8 mouse cellular contexts compared by ENCODE assay signal in genomic region chr8:122282501-122283355, GRCm38 (mm10). TPM values are rescaled to one million over a fixed set of nuclear protein-coding genes. Genes with fewer than 3 reads are reported as not detected.
DNase-seq lines count a peak whose midpoint lies in the region; ATAC-seq and TF ChIP-seq lines count a peak whose summit lies in the region.

No protein-coding gene starts in this region.

- peaks cover 11% of the 10 kb centered on the region for H3K79me2 ChIP-seq in myocyte (ENCODE audit: control insufficient read depth, insufficient read depth)

- under 1% methylated on average over 70 of the region's 70 CpGs for WGBS in embryonic facial prominence, embryonic 10.5 days
- WGBS in hindbrain, embryonic 11.5 days: under 1% methylated on average over 66 of the region's 70 CpGs
- under 1% methylated on average over 35 of the region's 70 CpGs for WGBS in limb, embryonic 14.5 days

- H3K9ac ChIP-seq in ES-E14 (ENCODE audit: insufficient read depth, low read depth, low read length, poor library complexity, severe bottlenecking): peak overlapping the region; percentile 60
- peak overlapping the region; percentile 70 for H3K9ac ChIP-seq in hindbrain, embryonic 11.5 days (ENCODE audit: low read depth, low read length)
- peak overlapping the region; percentile 64 for H3K9ac ChIP-seq in limb, embryonic 14.5 days (ENCODE audit: low read depth, low read length, severe bottlenecking)

- H3ac ChIP-seq in myocyte (ENCODE audit: control insufficient read depth, insufficient read length): peak overlapping the region; percentile 44

- H3K27me3 ChIP-seq in embryonic facial prominence, embryonic 10.5 days (replicated peaks; ENCODE audit: low read depth, poor library complexity, severe bottlenecking): peaks cover 77% of the 10 kb centered on the region
- peaks cover 20% of the 10 kb centered on the region for H3K27me3 ChIP-seq in hindbrain, embryonic 11.5 days (ENCODE audit: control insufficient read depth, insufficient read depth, low read length)
- H3K27me3 ChIP-seq in limb, embryonic 14.5 days (ENCODE audit: control insufficient read depth, insufficient read depth, low read length): peaks cover 36% of the 10 kb centered on the region
- H3K27me3 ChIP-seq in myocyte (ENCODE audit: control insufficient read depth, insufficient read depth, insufficient read length): no peaks in the 10 kb centered on the region

- H3K4me3 ChIP-seq in ES-E14 (ENCODE audit: insufficient read depth in 1 of 2, low read depth in 1 of 2, low read length in 2 of 2, poor library complexity in 1 of 2, severe bottlenecking in 1 of 2) (peak overlapping the region; percentile 58 to 70), myocyte (peak overlapping the region; percentile 38)
- peak overlapping the region; percentile 78 for H3K4me3 ChIP-seq in embryonic facial prominence, embryonic 10.5 days
- peak overlapping the region; percentile 65 for H3K4me3 ChIP-seq in hindbrain, embryonic 11.5 days (ENCODE audit: low read depth, low read length)
- H3K4me3 ChIP-seq in limb, embryonic 14.5 days (replicated peaks; ENCODE audit: low read length): peak overlapping the region; percentile 56

- no peak overlapping the region for H3K27ac ChIP-seq in ES-E14 (ENCODE audit: insufficient read depth, low read depth, low read length, poor library complexity, severe bottlenecking)
- peak overlapping the region; percentile 86 for H3K27ac ChIP-seq in embryonic facial prominence, embryonic 10.5 days (replicated peaks)
- peak overlapping the region; percentile 36; the same call in 1 of the 2 replicates for H3K27ac ChIP-seq in hindbrain, embryonic 11.5 days (ENCODE audit: low read depth, low read length)
- H3K27ac ChIP-seq in limb, embryonic 14.5 days (replicated peaks; ENCODE audit: low read depth, low read length): no peak overlapping the region

- H3K36me3 ChIP-seq in ES-E14 (ENCODE audit: control insufficient read depth, insufficient read depth, low read length, poor library complexity, severe bottlenecking) (no peaks in the 10 kb centered on the region), myocyte (ENCODE audit: control insufficient read depth, insufficient read depth) (no peaks in the 10 kb centered on the region)
- no peaks in the 10 kb centered on the region for H3K36me3 ChIP-seq in embryonic facial prominence, embryonic 10.5 days (replicated peaks)
- H3K36me3 ChIP-seq in hindbrain, embryonic 11.5 days (ENCODE audit: control insufficient read depth, insufficient read depth, low read length): no peaks in the 10 kb centered on the region
- no peaks in the 10 kb centered on the region for H3K36me3 ChIP-seq in limb, embryonic 14.5 days (ENCODE audit: control insufficient read depth, insufficient read depth, low read length)

- no peak for ATAC-seq in hindbrain, embryonic 11.5 days (ENCODE audit: low FRiP score)
- no peak for ATAC-seq in limb, embryonic 14.5 days (ENCODE audit: low FRiP score, low read depth)

- peaks cover 2 to 14% of the 10 kb centered on the region in 2 experiments; a peak in 2 of 4 replicates for H3K4me1 ChIP-seq in ES-E14 (ENCODE audit: control insufficient read depth in 2 of 2, insufficient read depth in 2 of 2, low read length in 2 of 2, poor library complexity in 1 of 2)
- H3K4me1 ChIP-seq in embryonic facial prominence, embryonic 10.5 days: peaks cover 75% of the 10 kb centered on the region
- H3K4me1 ChIP-seq in hindbrain, embryonic 11.5 days (replicated peaks; ENCODE audit: control insufficient read depth, insufficient read depth, low read length): peaks cover 15% of the 10 kb centered on the region
- H3K4me1 ChIP-seq in limb, embryonic 14.5 days (ENCODE audit: control insufficient read depth, insufficient read depth, low read length): peaks cover 30% of the 10 kb centered on the region

- no peak for TF ChIP-seq POLR2A in limb, embryonic 14.5 days (IDR thresholded peaks at IDR 0.05; ENCODE audit: borderline replicate concordance, extremely low read depth, insufficient read depth, insufficient read length)
- TF ChIP-seq POLR2A in myocyte (IDR thresholded peaks at IDR 0.05; ENCODE audit: insufficient read length, low read depth): no peak

- H3K4me2 ChIP-seq in hindbrain, embryonic 11.5 days (replicated peaks; ENCODE audit: low read depth, low read length): peak overlapping the region; percentile 98
- peak overlapping the region; percentile 98 for H3K4me2 ChIP-seq in limb, embryonic 14.5 days (replicated peaks; ENCODE audit: low read depth, low read length, severe bottlenecking)
- peak overlapping the region; percentile 98 for H3K4me2 ChIP-seq in myocyte (ENCODE audit: low read depth)

- peak; percentile 18 for DNase-seq in A20 (ENCODE audit: low read depth, low spot score)
- no peak for DNase-seq in ES-E14 (ENCODE audit: low read depth, low spot score)
- DNase-seq in embryonic facial prominence, embryonic 10.5 days (ENCODE audit: low spot score): peak; percentile 55
- DNase-seq in hindbrain, embryonic 11.5 days (ENCODE audit: low spot score): peak; percentile 25
- DNase-seq in limb, embryonic 14.5 days (ENCODE audit: low spot score): no peak
- DNase-seq in urinary bladder, adult 2 months (ENCODE audit: low spot score): peak; percentile 39
- DNase-seq in layer of hippocampus, adult 9-10 months (ENCODE audit: low spot score): no peak

- no peaks in the 10 kb centered on the region for H3K9me3 ChIP-seq in ES-E14 (ENCODE audit: control insufficient read depth, insufficient read depth, low read depth, low read length)
- no peaks in the 10 kb centered on the region for H3K9me3 ChIP-seq in embryonic facial prominence, embryonic 10.5 days
- no peaks in the 10 kb centered on the region for H3K9me3 ChIP-seq in hindbrain, embryonic 11.5 days (ENCODE audit: control insufficient read depth, low read length)
- no peaks in the 10 kb centered on the region for H3K9me3 ChIP-seq in limb, embryonic 14.5 days (ENCODE audit: control insufficient read depth, low read length)

- in situ Hi-C loops in ES-E14 (cut with MboI; ENCODE audit: low sequenced_read_pairs in 2 of 2, unreplicated experiment in 2 of 2): no loop called here

TF ChIP-seq in ES-E14, 5 proteins besides CTCF, POLR2A, EP300 and RAD21:
- TF ChIP-seq MAFK (IDR thresholded peaks at IDR 0.05; ENCODE audit: insufficient read depth, low read depth, low read length) (no peak), HCFC1 (IDR thresholded peaks at IDR 0.05; ENCODE audit: borderline replicate concordance, insufficient read depth, low read length) (no peak), CHD2 (IDR thresholded peaks at IDR 0.05; ENCODE audit: low read depth, low read length) (no peak)

TF ChIP-seq in myocyte, 11 proteins besides CTCF, POLR2A, EP300 and RAD21:
- no peak for TF ChIP-seq REST (IDR thresholded peaks at IDR 0.05; ENCODE audit: insufficient read depth, insufficient read length)
- peak in 1 of 3 experiments; percentile 2 for TF ChIP-seq MYOG (IDR thresholded peaks at IDR 0.05; ENCODE audit: control insufficient read depth in 1 of 3, insufficient read depth in 1 of 3, insufficient read length in 2 of 3, low read depth in 2 of 3)

RNA-seq across cellular contexts. Expression of gene Zfpm1, which starts 0.8 kb away (rescaled TPM):
- total RNA-seq in ES-E14 (2012; rRNA removed): 7.8 and 8.5 TPM in 2 replicates
- 1.5 and 2.0 TPM in 2 replicates for polyA plus RNA-seq in embryonic facial prominence, embryonic 10.5 days (2016; fragmentation: Nextera tagmentation; extraction: Ambion mirVana)
- 1.6 and 1.9 TPM in 2 replicates for polyA plus RNA-seq in hindbrain, embryonic 11.5 days (2014; fragmentation: Nextera tagmentation; extraction: Ambion mirVana)
- 10.4 and 13.8 TPM in 2 replicates for polyA plus RNA-seq in limb, embryonic 14.5 days (2012; rRNA removed)
- 1.9 and 2.1 TPM in 2 replicates for polyA plus RNA-seq in limb, embryonic 14.5 days (2014; fragmentation: Nextera tagmentation; extraction: Ambion mirVana)
- polyA plus RNA-seq in myocyte (2012; fragmentation: generic; extraction: Trizol): 22.6 TPM
- polyA plus RNA-seq in urinary bladder, adult 2 months (2012; rRNA removed): 13.2 and 16.2 TPM in 2 replicates

Comparison
In these comparisons a context has a peak if more than half of its experiments do, and no peak if none do; other contexts are left out.
1. DNase-seq: peak in A20 (single experiment), embryonic facial prominence, embryonic 10.5 days (single experiment), hindbrain, embryonic 11.5 days (single experiment) and urinary bladder, adult 2 months (single experiment); none in ES-E14 (single experiment), limb, embryonic 14.5 days (single experiment) and layer of hippocampus, adult 9-10 months (single experiment).
2. H3K27ac ChIP-seq: peak in embryonic facial prominence, embryonic 10.5 days (single experiment) and hindbrain, embryonic 11.5 days (single experiment); none in ES-E14 (single experiment) and limb, embryonic 14.5 days (single experiment).
3. Peak in every context shown above with its lines, with median percentiles within 50 percentile points of each other: H3K4me3 ChIP-seq, H3K9ac ChIP-seq and H3K4me2 ChIP-seq.